Mouse (Mus musculus) CD4-positive, CD25-positive, alpha-beta regulatory T cell, adult 2 months (primary cell): ENCODE measurements around the gene Dcp1b.

ENCODE experiments used
- DNase-seq: peaks from one replicate; pipeline ENCODE4 v3.0.0-alpha.2; 2012; ENCODE audit warnings: low read depth, low spot score

Gene Dcp1b

GRCm38 (mm10) chr6:119175078-119175853 is at the start of gene Dcp1b:
Dcp1b (plus strand) TSS chr6:119175253.
- peak; percentile 95 for DNase-seq

- DNase-seq, result no peak
Observed at GRCm38 (mm10) chr6:119126991-119127390, 48.1 kb upstream of the Dcp1b start.

GRCm38 (mm10) chr6:119128076-119128475 is 47.0 kb upstream of the Dcp1b start:
- no peak for DNase-seq

GRCm38 (mm10) chr6:119128521-119128920 is 46.5 kb upstream of the Dcp1b start:
- no peak for DNase-seq

GRCm38 (mm10) chr6:119129664-119130063 is 45.4 kb upstream of the Dcp1b start:
- DNase-seq, result peak; percentile 69

GRCm38 (mm10) chr6:119132111-119132735 is 42.8 kb upstream of the Dcp1b start:
- no peak for DNase-seq

- no peak for DNase-seq
Observed at GRCm38 (mm10) chr6:119132863-119133262, 42.2 kb upstream of the Dcp1b start.

- DNase-seq, result no peak
Observed at GRCm38 (mm10) chr6:119137768-119138167, 37.3 kb upstream of the Dcp1b start.

- no peak for DNase-seq
Observed at GRCm38 (mm10) chr6:119139561-119139960, 35.5 kb upstream of the Dcp1b start.

GRCm38 (mm10) chr6:119145109-119145508 is 29.9 kb upstream of the Dcp1b start:
- no peak for DNase-seq

GRCm38 (mm10) chr6:119165677-119166076 is 9.4 kb upstream of the Dcp1b start:
- no peak for DNase-seq

GRCm38 (mm10) chr6:119174307-119175074 is 562 bp upstream of the Dcp1b start:
- no peak for DNase-seq

GRCm38 (mm10) chr6:119176103-119176502 is 1.1 kb downstream of the Dcp1b start:
- no peak for DNase-seq

- DNase-seq, result no peak
Observed at GRCm38 (mm10) chr6:119177101-119177500, 2.0 kb downstream of the Dcp1b start.

- no peak for DNase-seq
Observed at GRCm38 (mm10) chr6:119180188-119180587, 5.1 kb downstream of the Dcp1b start.

GRCm38 (mm10) chr6:119182211-119182610 is 7.2 kb downstream of the Dcp1b start:
- DNase-seq, result no peak

- no peak for DNase-seq
Observed at GRCm38 (mm10) chr6:119183781-119184180, 8.7 kb downstream of the Dcp1b start.

- peak; percentile 19 for DNase-seq
Observed at GRCm38 (mm10) chr6:119186658-119187057, 11.6 kb downstream of the Dcp1b start.

- no peak for DNase-seq
Observed at GRCm38 (mm10) chr6:119187631-119188030, 12.6 kb downstream of the Dcp1b start.

- no peak for DNase-seq
Observed at GRCm38 (mm10) chr6:119191478-119191877, 16.4 kb downstream of the Dcp1b start.

GRCm38 (mm10) chr6:119193571-119194154 is 18.6 kb downstream of the Dcp1b start:
- no peak for DNase-seq

GRCm38 (mm10) chr6:119194161-119194560 is 19.1 kb downstream of the Dcp1b start:
- DNase-seq, result no peak
